Mouse (Mus musculus) gastrocnemius, adult 2 months (tissue): ENCODE data around the gene Mum1l1. TPM values are rescaled to one million over a fixed set of nuclear protein-coding genes. Genes with fewer than 3 reads are reported as not detected.
"Not testable (repeated sequence)": the region's sequence is repeated elsewhere in the genome, so short reads cannot be mapped to it uniquely, and the experiment has no call there.

Source experiments
- DNase-seq: peaks from one replicate; pipeline ENCODE4 v3.0.0; 2022
- H3K27ac ChIP-seq: fragments of 200-600 bp; 2 replicates; pipeline ENCODE4 v1.8.1; 2022; ENCODE audit warnings: mild to moderate bottlenecking
- H3K4me3 ChIP-seq: fragments of 200-600 bp; 2 replicates; pipeline ENCODE4 v1.8.1; 2022; ENCODE audit warnings: mild to moderate bottlenecking, moderate library complexity
- CTCF ChIP-seq: fragments of 200-600 bp; IDR thresholded peaks from 2 replicates; pipeline ENCODE4 v1.8.1; 2022; ENCODE audit warnings: antibody characterized with exemption, mild to moderate bottlenecking, moderate library complexity
- intact Hi-C: fragments of 180-260 bp; cut with DNase I; formaldehyde crosslinking; loops from one replicate; pipeline ENCODE4 v1.15.1; 2025
- long read RNA-seq, 2 experiments: library from polyadenylated mRNA; stranded (forward); transcript quantifications; one replicate each; pipeline ENCODE4 v2.0.0; 2021
- total RNA-seq, 2 experiments: library from RNA; stranded (reverse); gene quantifications; 2 replicates each; pipeline ENCODE4 v1.2.3; 2021

The Mum1l1 gene
- total RNA-seq, result 1 to 10 TPM; 4.6 to 6.1 TPM
- long read RNA-seq, experiment 1, partial matches to known transcripts, result 19 of 21 reads
- long read RNA-seq, experiment 1, other reads (novel, unspliced or antisense), result 0 of 21 reads
- long read RNA-seq, experiment 2, partial matches to known transcripts, result 9 of 9 reads
- long read RNA-seq, experiment 2, other reads (novel, unspliced or antisense), result 0 of 9 reads

- Histone ChIP-seq H3K27ac (peak within 1 kb of the TSS; percentile 58), H3K4me3 (peak within 1 kb of the TSS; percentile 74)
- DNase-seq, result peak; percentile 80
- TF ChIP-seq CTCF, result no peak
- intact Hi-C loops, result no loop called here
These were observed at the start of gene Mum1l1 for GRCm38 (mm10) chrX:139209829-139210225. TSS of gene Mum1l1 (plus strand) at chrX:139210042.

- intact Hi-C loops, result no loop called here
- no peak within 1 kb of the TSS for H3K27ac ChIP-seq
- no peak for TF ChIP-seq CTCF
- no peak for DNase-seq
- H3K4me3 ChIP-seq, result no peak within 1 kb of the TSS
These were observed 30.9 kb upstream of the Mum1l1 start, which contains the start of gene 4933428M09Rik for GRCm38 (mm10) chrX:139178928-139179327. TSS of gene 4933428M09Rik (plus strand) at chrX:139179228.

GRCm38 (mm10) chrX:139191506-139191905 lies 18.3 kb upstream of the Mum1l1 start:
- TF ChIP-seq CTCF, result peak; percentile 26; the same call in 1 of the 2 replicates
- H3K4me3 ChIP-seq, H3K27ac ChIP-seq, intact Hi-C loops, DNase-seq: not testable (repeated sequence)

- no peak overlapping the region for H3K27ac ChIP-seq
- DNase-seq, result no peak
- intact Hi-C loops, result no loop called here
- no peak overlapping the region for H3K4me3 ChIP-seq
- no peak for TF ChIP-seq CTCF
These were observed 15.1 kb upstream of the Mum1l1 start for GRCm38 (mm10) chrX:139194572-139195279.

GRCm38 (mm10) chrX:139209191-139209828 lies 532 bp upstream of the Mum1l1 start:
- H3K27ac ChIP-seq, intact Hi-C loops: not testable (repeated sequence)
- peak overlapping the region; percentile 74 for H3K4me3 ChIP-seq

GRCm38 (mm10) chrX:139214765-139215164 lies 4.9 kb downstream of the Mum1l1 start:
- no peak overlapping the region for H3K27ac ChIP-seq
- intact Hi-C loops, result no loop called here
- no peak overlapping the region for H3K4me3 ChIP-seq
- TF ChIP-seq CTCF, result no peak
- DNase-seq, result no peak

More at GRCm38 (mm10) chrX:139209191-139209828, 532 bp upstream of the Mum1l1 start:
- DNase-seq, result not testable (repeated sequence)

GRCm38 (mm10) chrX:139216409-139216808 lies 6.6 kb downstream of the Mum1l1 start:
- TF ChIP-seq CTCF, result no peak
- no peak overlapping the region for H3K27ac ChIP-seq
- no peak for DNase-seq
- intact Hi-C loops, result no loop called here
- 0 out of 2 replicates have a peak overlapping the region, but pooled peaks have one; percentile 69 for H3K4me3 ChIP-seq

- intact Hi-C loops, result no loop called here
- no peak for TF ChIP-seq CTCF
- Histone ChIP-seq H3K4me3 (peak overlapping the region; percentile 69), H3K27ac (peak overlapping the region; percentile 41; the same call in 1 of the 2 replicates)
- peak; percentile 51 for DNase-seq
These were observed 7.2 kb downstream of the Mum1l1 start for GRCm38 (mm10) chrX:139216991-139217593.

GRCm38 (mm10) chrX:139217776-139218175 lies 7.9 kb downstream of the Mum1l1 start:
- Histone ChIP-seq H3K4me3 (peak overlapping the region; percentile 69), H3K27ac (no peak overlapping the region)
- DNase-seq, result no peak
- TF ChIP-seq CTCF, result no peak
- intact Hi-C loops, result no loop called here

- peak; percentile 45 for DNase-seq
- H3K4me3 ChIP-seq, result no peak overlapping the region
- H3K27ac ChIP-seq, result no peak overlapping the region
- TF ChIP-seq CTCF, result peak; percentile 69
- intact Hi-C loops, result no loop called here
These were observed 9.2 kb downstream of the Mum1l1 start for GRCm38 (mm10) chrX:139219017-139219416.

GRCm38 (mm10) chrX:139220830-139221229 lies 11.0 kb downstream of the Mum1l1 start:
- Histone ChIP-seq H3K27ac (no peak overlapping the region), H3K4me3 (no peak overlapping the region)
- intact Hi-C loops, result no loop called here
- TF ChIP-seq CTCF, result no peak
- DNase-seq, result no peak

GRCm38 (mm10) chrX:139221893-139222292 lies 12.1 kb downstream of the Mum1l1 start:
- no peak for DNase-seq
- no peak for TF ChIP-seq CTCF
- intact Hi-C loops, result no loop called here
- Histone ChIP-seq H3K27ac (no peak overlapping the region), H3K4me3 (no peak overlapping the region)

- H3K27ac ChIP-seq, result peak overlapping the region; percentile 89
- no peak for TF ChIP-seq CTCF
- intact Hi-C loops, result no loop called here
- DNase-seq, result peak; percentile 84
- H3K4me3 ChIP-seq, result peak overlapping the region; percentile 63
These were observed 21.3 kb downstream of the Mum1l1 start for GRCm38 (mm10) chrX:139231143-139231542.
